Mouse (Mus musculus): ENCODE results near the gene Ccdc69.
"Not testable (repeated sequence)": the region's sequence is repeated elsewhere in the genome, so short reads cannot be mapped to it uniquely, and the experiment has no call there.

Ccdc69 gene

GRCm38 (mm10) chr11:55096731-55097462 lies 19.0 kb upstream of the Ccdc69 start:
- no peak for DNase-seq (ENCODE audit: low spot score)

GRCm38 (mm10) chr11:55096296-55096695 lies 18.4 kb upstream of the Ccdc69 start:
- not testable (repeated sequence) for DNase-seq (ENCODE audit: low spot score)

GRCm38 (mm10) chr11:55093096-55093495 lies 15.2 kb upstream of the Ccdc69 start:
- DNase-seq (ENCODE audit: low spot score): no peak

GRCm38 (mm10) chr11:55089892-55090291 lies 12.0 kb upstream of the Ccdc69 start:
- no peak for DNase-seq (ENCODE audit: low spot score)

- DNase-seq (ENCODE audit: low spot score): peak; percentile 71
Observed at GRCm38 (mm10) chr11:55087006-55087405, 9.1 kb upstream of the Ccdc69 start.

- no peak for DNase-seq (ENCODE audit: low spot score)
Observed at GRCm38 (mm10) chr11:55085396-55085795, 7.5 kb upstream of the Ccdc69 start.

GRCm38 (mm10) chr11:55084629-55085028 lies 6.7 kb upstream of the Ccdc69 start:
- no peak for DNase-seq (ENCODE audit: low spot score)

GRCm38 (mm10) chr11:55081206-55081605 lies 3.3 kb upstream of the Ccdc69 start:
- no peak for DNase-seq (ENCODE audit: low spot score)

GRCm38 (mm10) chr11:55079180-55079579 lies 1.2 kb upstream of the Ccdc69 start:
- DNase-seq (ENCODE audit: low spot score): no peak

GRCm38 (mm10) chr11:55078502-55078901 lies 571 bp upstream of the Ccdc69 start:
- DNase-seq (ENCODE audit: low spot score): no peak

GRCm38 (mm10) chr11:55076234-55076633 lies 1.7 kb downstream of the Ccdc69 start:
- no peak for DNase-seq (ENCODE audit: low spot score)

- peak; percentile 31 for DNase-seq (ENCODE audit: low spot score)
Observed at GRCm38 (mm10) chr11:55075602-55076001, 2.3 kb downstream of the Ccdc69 start.

GRCm38 (mm10) chr11:55073191-55073590 lies 4.7 kb downstream of the Ccdc69 start:
- peak; percentile 37 for DNase-seq (ENCODE audit: low spot score)

GRCm38 (mm10) chr11:55072467-55072866 lies 5.5 kb downstream of the Ccdc69 start:
- no peak for DNase-seq (ENCODE audit: low spot score)

GRCm38 (mm10) chr11:55071344-55071743 lies 6.6 kb downstream of the Ccdc69 start:
- no peak for DNase-seq (ENCODE audit: low spot score)

GRCm38 (mm10) chr11:55069023-55069422 lies 8.9 kb downstream of the Ccdc69 start:
- no peak for DNase-seq (ENCODE audit: low spot score)

- no peak for DNase-seq (ENCODE audit: low spot score)
Observed at GRCm38 (mm10) chr11:55066921-55067320, 11.0 kb downstream of the Ccdc69 start.

- DNase-seq (ENCODE audit: low spot score): no peak
Observed at GRCm38 (mm10) chr11:55062856-55063255, 15.1 kb downstream of the Ccdc69 start.

- DNase-seq (ENCODE audit: low spot score): no peak
Observed at GRCm38 (mm10) chr11:55060802-55061201, 17.1 kb downstream of the Ccdc69 start.

GRCm38 (mm10) chr11:55057511-55057910 lies 20.4 kb downstream of the Ccdc69 start:
- DNase-seq (ENCODE audit: low spot score): no peak

- no peak for DNase-seq (ENCODE audit: low spot score)
Observed at GRCm38 (mm10) chr11:55050837-55051510, 27.0 kb downstream of the Ccdc69 start.

GRCm38 (mm10) chr11:55046600-55046999 lies 31.3 kb downstream of the Ccdc69 start:
- peak; percentile 66 for DNase-seq (ENCODE audit: low spot score)

GRCm38 (mm10) chr11:55041348-55041747 lies 36.6 kb downstream of the Ccdc69 start:
- DNase-seq (ENCODE audit: low spot score): no peak

- peak; percentile 85 for DNase-seq (ENCODE audit: low spot score)
Observed at GRCm38 (mm10) chr11:55039591-55039990, 38.3 kb downstream of the Ccdc69 start.
